Mouse (Mus musculus) right cerebral cortex, adult 2 months (tissue): Measurements from ENCODE around the gene Herpud1.
"Not testable (repeated sequence)": the region's sequence is repeated elsewhere in the genome, so short reads cannot be mapped to it uniquely, and the experiment has no call there.

Experiments used
- DNase-seq, 2 experiments: peaks; one replicate each; pipeline ENCODE4 v3.0.0; 2021 to 2022; ENCODE audit warnings: low spot score in 2 of 2

Gene Herpud1

GRCm38 (mm10) chr8:94375551-94375991 lies 10.7 kb upstream of the Herpud1 start:
- DNase-seq: no peak

DNA sequence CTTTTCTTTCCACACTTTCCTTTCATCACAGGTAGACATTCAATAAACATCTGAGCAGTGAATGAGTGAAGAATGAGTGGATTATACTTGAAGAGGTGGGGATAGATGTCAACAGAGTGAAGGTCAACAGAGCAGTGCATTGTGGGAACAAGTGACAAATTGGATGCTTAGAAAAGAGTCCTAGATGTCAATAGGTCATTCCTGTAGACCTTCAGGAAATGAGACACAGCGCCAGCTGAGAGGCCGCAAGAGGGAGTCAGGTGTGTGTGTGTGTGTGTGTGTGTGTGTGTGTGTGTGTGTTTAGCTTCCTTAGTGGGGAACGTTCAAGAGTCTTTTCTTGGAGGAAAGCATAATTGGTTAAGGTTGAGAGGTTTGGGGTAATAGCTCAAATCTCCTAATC lies 10.1 kb upstream of the Herpud1 start:
- DNase-seq: no peak

- no peak for DNase-seq
These were observed 9.7 kb upstream of the Herpud1 start for GRCm38 (mm10) chr8:94376580-94376979.

DNA sequence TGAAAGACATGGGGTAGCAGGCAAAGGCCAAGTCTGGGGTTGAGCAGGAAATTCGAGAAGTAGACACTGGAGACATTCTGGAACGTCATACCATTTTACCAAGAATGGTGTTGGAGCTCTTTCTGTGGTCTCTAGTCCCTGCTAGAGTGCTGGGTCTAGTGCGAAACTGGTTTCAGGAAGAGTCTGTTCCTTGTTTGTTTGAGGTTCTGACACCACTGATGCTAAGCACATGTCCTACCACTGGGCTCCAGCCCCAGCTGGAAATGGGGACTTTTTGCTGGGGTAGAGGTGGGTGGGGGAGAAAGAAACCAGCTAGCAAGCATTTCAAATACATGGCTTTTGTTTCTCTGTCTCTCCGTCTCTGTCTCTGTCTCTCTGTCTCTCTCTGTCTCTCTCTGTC lies 9.2 kb upstream of the Herpud1 start:
- DNase-seq: no peak

DNA sequence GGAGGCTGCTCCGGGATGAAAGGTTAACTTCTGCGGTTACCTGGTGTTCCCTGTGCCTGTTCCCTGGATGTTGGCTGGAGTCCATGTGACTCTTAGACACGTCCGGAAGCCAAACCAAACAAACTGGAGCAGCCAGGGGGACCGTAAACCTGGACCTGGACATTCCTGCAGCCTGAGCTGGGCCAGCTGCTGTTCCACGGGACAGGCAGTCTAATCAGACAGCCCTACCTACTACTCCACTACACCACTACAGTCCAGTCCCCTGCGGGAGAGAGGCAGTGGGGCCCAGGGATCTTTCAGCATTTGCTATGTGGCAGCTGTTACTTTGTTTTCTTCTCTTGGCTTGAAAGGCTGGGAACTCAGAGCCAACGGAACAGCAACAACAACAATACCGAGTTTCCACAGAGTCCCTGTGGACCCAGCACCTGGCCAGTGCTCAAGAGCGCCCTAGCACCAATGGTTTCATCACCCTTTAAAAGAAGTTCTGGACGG lies 8.5 kb upstream of the Herpud1 start:
- DNase-seq: no peak

- no peak for DNase-seq
These were observed 7.3 kb upstream of the Herpud1 start for GRCm38 (mm10) chr8:94378763-94379415.

- DNase-seq: no peak
These were observed 6.6 kb upstream of the Herpud1 start for GRCm38 (mm10) chr8:94379686-94380085.

- DNase-seq: no peak
These were observed 2.1 kb upstream of the Herpud1 start for GRCm38 (mm10) chr8:94384166-94384565.

GRCm38 (mm10) chr8:94385506-94386213 lies 578 bp upstream of the Herpud1 start:
- DNase-seq: peak in 1 of 2 experiments; percentile 15

DNA sequence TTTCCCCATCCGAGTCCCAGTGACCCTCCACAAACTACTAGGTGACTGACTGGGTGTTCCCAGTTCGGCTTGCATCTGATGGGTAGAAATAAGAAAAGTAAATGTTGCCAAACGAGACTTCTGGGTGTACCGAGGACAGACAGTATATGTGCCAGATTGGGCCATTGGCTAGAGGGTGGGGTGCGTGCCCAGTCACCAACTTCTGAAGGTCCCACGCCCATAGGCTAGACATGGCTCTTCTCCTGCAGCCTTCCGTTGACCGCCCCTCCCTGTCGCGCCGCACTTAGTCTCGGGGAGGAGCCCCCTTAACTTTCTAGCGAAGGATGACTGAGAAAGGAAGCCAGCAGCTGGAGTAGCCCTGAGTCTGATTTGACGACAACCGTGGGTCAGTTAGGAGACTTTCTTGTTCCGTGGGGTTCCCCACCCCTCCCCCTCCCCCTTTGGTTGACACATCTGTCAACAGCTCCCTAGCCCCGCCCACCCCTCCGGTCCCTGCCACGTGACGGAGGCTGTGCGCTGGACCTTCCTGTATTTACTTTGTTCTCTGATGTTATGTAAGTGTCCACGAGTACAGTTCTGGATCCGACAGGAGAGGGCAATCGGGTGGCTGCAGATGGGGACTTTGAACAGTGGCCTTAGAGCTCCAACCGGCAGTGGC lies 918 bp downstream of the Herpud1 start:
- DNase-seq: peak; percentile 72 to 82

- DNase-seq: no peak
These were observed 1.5 kb downstream of the Herpud1 start for GRCm38 (mm10) chr8:94387785-94388184.

- no peak for DNase-seq
These were observed 3.3 kb downstream of the Herpud1 start for GRCm38 (mm10) chr8:94389531-94389930.

DNA sequence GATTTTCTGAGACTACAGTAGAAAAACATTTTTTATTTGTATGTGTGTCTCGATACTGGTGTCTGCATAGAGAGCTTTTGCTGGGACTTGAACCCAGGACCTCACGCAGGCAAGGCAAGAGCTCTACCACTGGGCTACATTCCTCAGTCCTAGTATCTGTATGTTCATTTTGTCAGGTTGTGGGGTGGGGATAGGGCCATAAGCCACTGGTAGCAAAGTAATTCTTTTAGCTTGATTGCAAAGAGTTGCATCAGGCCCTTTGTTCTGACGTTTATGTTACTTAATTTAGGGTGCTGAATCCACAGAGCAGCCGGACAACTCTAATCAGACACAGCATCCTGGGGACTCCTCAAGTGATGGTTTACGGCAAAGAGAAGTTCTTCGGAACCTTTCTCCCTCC lies 4.2 kb downstream of the Herpud1 start:
- no peak for DNase-seq

DNA sequence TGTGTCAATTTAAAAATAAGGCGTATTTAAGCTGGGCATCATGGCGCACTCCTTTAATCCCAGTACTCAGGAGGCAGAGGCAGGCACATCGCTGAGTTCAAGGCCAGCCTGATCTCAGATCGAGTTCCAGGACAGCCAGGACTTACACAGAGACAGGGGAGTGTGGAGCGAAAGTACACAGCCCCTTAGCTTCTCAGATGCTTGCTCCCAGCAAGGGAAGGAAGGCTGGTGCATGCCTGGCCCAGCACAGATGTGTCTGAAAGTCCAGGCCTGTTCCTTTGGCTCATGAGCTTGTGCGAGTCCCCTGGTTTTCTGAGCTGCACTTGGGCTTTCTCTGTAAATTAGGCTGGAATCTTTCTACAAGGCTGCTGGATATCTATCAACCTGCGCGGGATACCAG lies 4.7 kb downstream of the Herpud1 start:
- DNase-seq: no peak

DNA sequence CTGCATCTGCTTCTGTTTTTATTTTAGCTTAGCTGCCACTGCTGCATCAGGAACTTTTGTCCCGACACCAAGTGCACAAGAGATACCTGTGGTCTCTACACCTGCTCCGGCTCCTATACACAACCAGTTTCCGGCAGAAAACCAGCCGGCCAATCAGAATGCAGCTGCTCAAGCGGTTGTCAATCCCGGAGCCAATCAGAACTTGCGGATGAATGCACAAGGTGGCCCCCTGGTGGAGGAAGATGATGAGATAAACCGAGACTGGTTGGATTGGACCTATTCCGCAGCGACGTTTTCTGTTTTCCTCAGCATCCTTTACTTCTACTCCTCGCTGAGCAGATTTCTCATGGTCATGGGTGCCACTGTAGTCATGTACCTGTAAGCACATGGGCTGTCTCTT lies 5.9 kb downstream of the Herpud1 start:
- peak; percentile 38 to 52 for DNase-seq

- DNase-seq: no peak
These were observed 6.4 kb downstream of the Herpud1 start for GRCm38 (mm10) chr8:94392648-94393047.

DNA sequence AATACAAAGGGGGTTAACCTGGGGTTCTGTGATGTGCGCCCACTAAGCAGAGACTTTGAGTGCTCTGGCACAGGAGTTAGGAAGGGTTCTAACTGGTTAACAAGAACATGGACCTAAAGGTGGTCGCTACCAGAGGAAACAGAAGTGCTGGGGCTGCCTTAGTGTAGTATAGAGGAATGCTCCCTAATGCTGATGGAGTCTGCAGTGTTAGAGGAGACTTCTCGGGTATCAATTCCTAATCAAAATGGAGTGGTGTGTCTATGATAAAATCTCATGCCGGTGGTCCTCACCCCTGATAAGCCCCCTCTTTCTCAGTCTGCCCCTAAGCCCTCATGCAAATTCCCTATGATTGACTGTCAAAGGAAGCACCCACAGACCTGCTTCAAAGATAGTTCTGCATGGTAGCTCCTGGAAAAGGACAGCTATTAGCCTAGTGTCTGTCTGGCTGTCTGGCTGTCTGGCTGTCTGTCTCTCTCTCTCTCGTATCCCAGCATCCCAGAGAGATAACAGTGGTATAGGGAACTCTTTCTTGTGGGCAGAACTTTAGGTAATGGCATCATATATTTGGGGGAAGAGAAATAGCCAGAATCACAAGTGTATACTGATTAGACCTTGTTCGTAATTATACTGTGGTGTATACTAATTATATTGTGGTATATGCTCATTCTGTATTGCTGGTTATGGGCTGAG lies 9.8 kb downstream of the Herpud1 start:
- no peak for DNase-seq

GRCm38 (mm10) chr8:94396964-94397657 lies 10.9 kb downstream of the Herpud1 start:
- peak; percentile 28 to 48 for DNase-seq

DNA sequence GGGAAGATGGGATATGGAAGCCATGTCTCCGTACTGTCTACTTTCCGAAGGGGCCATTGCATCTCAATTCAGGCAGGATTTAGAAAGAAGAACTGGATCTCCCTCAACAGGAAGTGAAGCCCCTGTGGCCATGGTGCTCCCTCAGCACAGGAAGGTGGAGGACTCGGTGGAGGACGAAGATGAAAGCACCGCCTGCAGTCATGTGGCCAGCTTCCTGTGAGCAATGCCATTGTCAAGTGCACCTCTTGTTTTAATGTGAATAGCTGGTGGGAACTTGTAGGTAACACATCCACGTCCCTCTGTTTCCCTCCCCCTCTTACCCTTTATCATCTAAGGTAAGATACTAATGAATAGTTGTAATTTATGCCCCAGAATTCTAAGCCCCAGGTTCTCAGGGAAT lies 12.3 kb downstream of the Herpud1 start:
- DNase-seq: no peak

GRCm38 (mm10) chr8:94399361-94399953 lies 13.2 kb downstream of the Herpud1 start:
- no peak for DNase-seq

DNA sequence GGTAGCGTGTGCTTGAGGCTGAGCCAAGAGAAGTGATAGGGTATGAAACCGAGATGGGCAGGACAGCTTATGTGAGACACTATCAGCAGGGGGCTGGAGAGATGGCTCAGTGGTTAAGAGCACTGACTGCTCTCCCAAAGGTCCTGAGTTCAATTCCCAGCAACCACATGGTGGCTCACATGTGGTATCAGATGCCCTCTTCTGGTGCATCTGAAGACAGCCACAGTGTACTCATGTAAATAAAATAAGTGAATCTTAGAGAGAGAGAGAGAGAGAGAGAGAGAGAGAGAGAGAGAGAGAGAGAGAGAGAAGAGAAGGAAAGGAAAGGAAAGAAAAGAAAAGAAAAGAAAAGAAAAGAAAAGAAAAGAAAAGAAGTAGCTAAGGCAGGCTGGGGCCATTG lies 13.7 kb downstream of the Herpud1 start:
- DNase-seq: not testable (repeated sequence)
